Mouse (Mus musculus): Measurements from ENCODE around the gene Elovl6.

Gene Elovl6

DNA sequence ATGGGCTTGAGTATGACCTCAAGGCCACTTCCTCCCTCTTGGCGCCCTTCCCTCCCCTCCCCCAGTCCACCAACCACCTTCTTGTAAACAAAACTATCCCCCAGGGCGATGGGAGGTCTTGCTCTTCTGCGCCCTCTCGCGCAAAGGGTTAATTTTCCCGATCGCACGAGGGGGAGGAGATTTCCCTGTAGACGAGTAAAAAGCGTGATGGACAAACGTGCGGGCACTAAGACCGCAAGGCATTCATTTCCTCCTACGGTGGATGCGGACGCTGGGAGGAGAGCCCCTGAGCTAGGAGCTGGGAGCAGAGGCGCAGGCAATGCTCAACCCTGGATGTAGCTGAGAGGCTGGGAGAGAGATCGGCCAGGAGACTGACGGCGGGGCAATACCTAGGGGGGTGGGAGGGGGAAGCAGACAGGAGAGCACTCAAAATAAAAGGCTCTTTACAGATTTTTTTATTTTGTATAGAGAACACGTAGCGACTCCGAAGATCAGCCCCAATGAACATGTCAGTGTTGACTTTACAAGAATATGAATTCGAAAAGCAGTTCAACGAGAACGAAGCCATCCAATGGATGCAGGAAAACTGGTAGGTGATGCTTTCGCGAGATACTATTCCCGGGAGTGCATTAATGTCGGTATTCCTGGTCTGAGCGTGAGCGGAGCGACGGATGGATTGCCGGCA, at the start of gene Elovl6:
TSS of gene Elovl6 (plus strand) at position 176 of the 685 bp plus-strand sequence.
- DNase-seq (ENCODE audit: low spot score in 2 of 2), result peak; percentile 54 to 62

- no peak for DNase-seq (ENCODE audit: low spot score in 2 of 2)
Observed at GRCm38 (mm10) chr3:129488774-129489173, 43.4 kb upstream of the Elovl6 start.

- no peak for DNase-seq (ENCODE audit: low spot score in 2 of 2)
Observed at GRCm38 (mm10) chr3:129494123-129494522, 38.0 kb upstream of the Elovl6 start.

DNA sequence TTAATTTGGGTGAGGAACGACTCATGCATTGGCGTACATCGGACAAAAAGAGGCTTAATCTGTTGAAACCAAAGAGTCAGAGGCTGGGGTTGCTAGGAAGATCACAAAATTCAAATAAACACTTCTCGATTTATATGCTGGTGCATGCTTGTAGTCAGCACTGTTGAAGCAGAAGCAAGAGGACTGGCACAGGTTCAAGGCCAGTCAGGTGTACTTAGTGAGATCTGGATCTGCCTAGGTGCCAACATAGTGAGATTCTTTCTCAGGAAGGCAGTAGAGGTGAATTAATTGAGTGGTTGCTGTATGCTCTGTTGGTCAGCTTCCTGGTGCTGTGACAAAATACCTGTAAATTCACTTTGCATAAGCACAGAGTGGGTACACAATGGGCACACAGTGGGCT, 37.4 kb upstream of the Elovl6 start:
- DNase-seq (ENCODE audit: low spot score in 2 of 2), result no peak

DNA sequence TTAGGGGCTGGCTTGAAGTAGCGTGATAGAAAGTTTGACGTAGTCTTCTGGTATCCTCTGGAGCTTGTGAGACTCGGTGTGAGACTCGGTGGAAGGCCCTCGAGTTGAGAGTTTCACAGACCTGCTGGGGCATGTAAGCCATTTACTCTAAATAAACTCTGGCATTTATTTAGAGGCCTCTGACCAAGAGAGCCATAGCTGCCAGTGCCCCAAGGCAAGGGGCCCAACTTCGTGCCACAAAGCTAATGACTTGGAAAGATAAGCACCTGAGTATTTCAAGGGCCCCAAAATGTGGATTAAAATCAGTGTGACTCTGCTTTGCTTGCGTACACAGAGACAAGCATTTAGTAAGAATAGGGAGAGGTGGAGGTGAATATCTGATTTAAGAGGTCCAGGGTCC, 28.4 kb upstream of the Elovl6 start:
- no peak for DNase-seq (ENCODE audit: low spot score in 2 of 2)

DNA sequence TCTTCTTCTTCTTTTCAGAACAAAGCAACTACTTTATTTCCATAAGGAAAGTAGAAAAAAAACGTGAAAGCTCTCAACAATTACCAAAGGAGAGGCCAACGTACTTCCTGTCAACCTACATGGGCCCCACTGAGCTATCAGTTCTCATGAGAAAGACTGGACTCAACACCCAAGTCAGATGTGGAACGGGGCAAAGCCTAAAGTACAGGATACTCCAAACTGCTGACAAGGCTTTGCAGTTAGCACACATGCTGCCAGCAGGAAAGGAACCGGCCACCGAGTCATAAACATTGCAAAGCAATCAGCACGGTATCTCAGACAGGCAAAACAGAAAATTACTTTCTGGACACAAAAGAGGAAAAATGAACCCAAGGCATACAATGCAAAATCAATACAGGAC, 27.2 kb upstream of the Elovl6 start:
- no peak for DNase-seq (ENCODE audit: low spot score in 2 of 2)

DNA sequence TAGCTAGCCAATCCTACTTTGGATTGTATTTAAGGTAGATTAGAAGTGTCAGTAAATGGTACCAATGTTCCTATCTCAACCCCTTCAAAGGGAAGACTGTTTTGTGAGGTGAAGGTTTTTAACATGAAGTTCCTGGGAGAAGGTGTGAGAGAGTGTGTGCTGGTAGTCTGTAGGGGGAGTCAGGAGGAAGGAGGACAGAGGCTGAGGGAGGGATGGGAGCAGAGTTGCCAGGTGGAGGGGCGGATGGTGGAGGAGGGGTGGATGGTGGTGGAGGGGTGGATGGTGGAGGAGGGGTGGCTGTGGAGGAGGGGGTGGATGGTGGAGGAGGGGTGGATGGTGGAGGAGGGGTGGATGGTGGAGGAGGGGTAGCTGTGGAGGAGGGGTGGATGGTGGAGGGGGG, 24.4 kb upstream of the Elovl6 start:
- DNase-seq (ENCODE audit: low spot score in 2 of 2), result no peak

DNA sequence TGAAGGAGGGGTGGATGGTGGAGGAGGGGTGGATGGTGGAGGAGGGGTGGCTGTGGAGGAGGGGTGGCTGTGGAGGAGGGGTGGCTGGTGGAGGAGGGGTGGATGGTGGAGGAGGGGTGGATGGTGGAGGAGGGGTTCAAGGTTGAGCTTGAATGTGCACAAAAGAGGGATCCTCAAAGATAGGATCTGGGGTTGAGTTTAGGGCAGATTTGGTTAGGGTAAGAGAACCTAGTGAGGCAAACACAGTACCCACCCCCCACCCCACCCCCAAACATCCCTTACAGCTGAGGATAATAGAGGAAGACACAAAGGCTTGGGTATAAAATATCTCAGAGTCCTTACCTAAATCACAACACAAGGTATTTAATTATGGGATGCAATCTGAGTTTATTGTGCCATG, 23.6 kb upstream of the Elovl6 start:
- DNase-seq (ENCODE audit: low spot score in 2 of 2), result no peak

- DNase-seq (ENCODE audit: low spot score in 2 of 2), result no peak
Observed at GRCm38 (mm10) chr3:129509725-129510124, 22.4 kb upstream of the Elovl6 start.

- DNase-seq (ENCODE audit: low spot score in 2 of 2), result no peak
Observed at GRCm38 (mm10) chr3:129515863-129516436, 16.2 kb upstream of the Elovl6 start.

- DNase-seq (ENCODE audit: low spot score in 2 of 2), result no peak
Observed at GRCm38 (mm10) chr3:129520499-129520898, 11.7 kb upstream of the Elovl6 start.

- no peak for DNase-seq (ENCODE audit: low spot score in 2 of 2)
Observed at GRCm38 (mm10) chr3:129523456-129524143, 8.6 kb upstream of the Elovl6 start.

GRCm38 (mm10) chr3:129527046-129527445, 5.1 kb upstream of the Elovl6 start:
- DNase-seq (ENCODE audit: low spot score in 2 of 2), result no peak

DNA sequence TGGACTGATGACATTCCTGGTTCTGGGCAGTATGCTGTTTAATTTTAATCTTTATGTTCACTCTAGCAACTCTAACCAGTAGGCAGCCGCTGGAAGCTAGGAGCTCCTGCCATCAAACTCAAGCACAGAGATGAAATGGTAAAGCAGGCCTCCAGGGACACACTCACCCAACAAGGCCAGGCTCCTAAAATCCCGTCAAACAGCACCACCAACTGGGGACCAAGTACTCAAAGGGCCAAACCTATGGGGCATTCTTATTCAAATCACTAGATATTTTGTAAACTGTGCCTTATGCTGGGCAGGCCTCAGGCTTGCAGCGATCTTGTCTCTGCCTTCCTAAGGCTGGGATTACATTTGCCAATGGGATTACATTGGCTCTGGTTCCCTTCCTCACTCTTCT, 2.8 kb upstream of the Elovl6 start:
- no peak for DNase-seq (ENCODE audit: low spot score in 2 of 2)

DNA sequence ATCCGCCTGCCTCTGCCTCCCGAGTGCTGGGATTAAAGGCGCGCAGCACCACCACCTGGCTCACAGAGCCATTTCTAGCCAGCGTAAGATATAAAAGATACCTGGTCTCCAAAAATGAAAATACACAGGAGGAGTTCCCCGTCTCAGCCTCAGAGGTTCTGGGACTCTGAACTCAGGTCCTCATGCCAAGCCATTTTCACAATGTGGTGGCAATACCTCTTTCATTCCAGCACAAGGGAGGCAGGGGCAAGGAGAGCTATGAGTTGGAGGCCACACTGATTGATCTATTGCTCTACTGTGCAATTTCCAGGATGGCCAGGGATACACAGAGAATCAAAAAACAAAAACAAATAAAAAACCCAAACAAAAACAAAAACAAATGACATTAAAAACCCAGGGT, 1.7 kb upstream of the Elovl6 start:
- no peak for DNase-seq (ENCODE audit: low spot score in 2 of 2)

DNA sequence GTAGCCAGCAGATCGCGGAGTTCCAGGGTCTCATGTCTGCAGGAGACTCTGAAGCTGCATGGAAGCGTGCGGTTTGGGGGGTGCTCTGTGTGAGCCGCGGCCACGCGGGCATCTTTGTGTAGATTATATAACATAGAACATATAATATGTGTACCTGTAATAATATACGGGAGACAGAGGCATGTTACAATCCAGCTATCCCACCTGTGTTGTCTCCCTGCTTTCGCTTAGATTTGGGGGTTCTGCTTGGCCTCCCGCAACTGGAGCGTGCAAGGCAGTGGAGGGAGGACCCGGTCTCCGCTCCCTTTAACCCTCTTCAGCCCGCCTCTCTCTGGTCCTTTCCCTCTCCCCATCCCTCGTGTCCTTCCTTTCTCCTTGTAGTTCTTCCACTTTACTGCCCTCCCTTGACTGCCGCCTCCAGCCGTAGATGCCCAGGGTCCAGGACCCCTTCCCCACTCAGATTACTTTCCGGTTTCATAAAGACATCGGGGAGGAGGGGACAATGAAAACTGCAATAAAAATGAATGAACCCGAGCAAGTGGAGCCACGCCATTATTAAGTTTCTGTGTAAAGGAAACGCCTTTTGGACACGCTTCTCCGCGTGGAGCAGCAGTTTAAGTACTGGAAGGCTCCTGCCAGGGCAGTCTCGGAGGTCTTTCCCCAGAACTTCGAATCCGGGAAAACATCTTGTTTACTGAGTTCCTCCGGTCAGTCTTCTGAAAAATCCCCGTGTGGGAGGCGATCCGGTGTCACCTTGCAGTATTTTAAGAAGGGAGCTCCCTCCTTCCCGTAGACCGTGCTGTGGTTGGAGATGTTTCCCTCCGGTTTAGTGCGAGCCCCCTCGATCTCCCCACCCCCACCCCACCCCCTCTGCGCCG, 949 bp downstream of the Elovl6 start:
- DNase-seq (ENCODE audit: low spot score in 2 of 2), result peak; percentile 39 to 47

- DNase-seq (ENCODE audit: low spot score in 2 of 2), result peak; percentile 49 to 58
Observed at GRCm38 (mm10) chr3:129533743-129534530, 1.8 kb downstream of the Elovl6 start.

- no peak for DNase-seq (ENCODE audit: low spot score in 2 of 2)
Observed at GRCm38 (mm10) chr3:129535444-129535843, 3.3 kb downstream of the Elovl6 start.

DNA sequence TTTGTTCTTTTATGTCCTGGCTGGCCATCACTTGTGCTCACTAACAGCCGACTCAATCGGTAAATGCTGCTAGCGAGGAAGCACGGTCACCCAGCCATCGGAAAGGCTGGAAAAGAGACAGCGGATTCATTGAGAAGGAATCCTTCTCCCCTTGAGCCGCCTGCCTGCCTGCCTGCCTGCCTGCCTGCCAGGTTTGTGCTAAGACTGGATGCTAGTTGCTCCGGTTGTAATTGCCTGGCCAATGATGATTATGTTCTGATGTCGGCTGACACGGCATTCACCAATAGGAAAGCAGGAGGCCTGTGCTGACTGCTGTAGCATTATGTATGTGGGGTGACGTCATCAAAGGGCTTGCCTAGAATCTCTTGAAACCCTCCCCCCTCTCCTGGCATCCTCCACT, 4.0 kb downstream of the Elovl6 start:
- DNase-seq (ENCODE audit: low spot score in 2 of 2), result peak; percentile 85 to 90

DNA sequence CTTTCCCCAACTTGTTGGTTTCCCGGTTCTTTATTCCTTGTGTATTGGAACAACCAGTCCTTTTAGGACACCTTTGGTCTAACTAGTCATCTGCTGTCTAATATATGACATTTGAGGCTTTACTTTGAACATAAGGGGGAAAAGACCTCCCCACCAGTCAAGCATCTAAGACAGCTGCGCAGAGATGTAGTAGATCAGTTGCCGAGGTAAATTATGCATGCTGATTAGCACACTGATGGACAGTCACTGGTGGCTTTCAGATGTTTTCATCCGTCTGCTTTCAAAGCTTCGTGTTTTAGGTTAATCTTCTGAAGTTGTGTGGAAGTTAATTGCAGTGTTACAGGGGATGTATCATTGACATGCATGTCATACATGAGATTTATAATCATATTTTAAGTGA, 5.8 kb downstream of the Elovl6 start:
- DNase-seq (ENCODE audit: low spot score in 2 of 2), result no peak

GRCm38 (mm10) chr3:129540882-129541281, 8.7 kb downstream of the Elovl6 start:
- no peak for DNase-seq (ENCODE audit: low spot score in 2 of 2)
